Mouse (Mus musculus): Measurements from ENCODE around the gene Slc2a13. TPM values are rescaled to one million over a fixed set of nuclear protein-coding genes. Genes with fewer than 3 reads are reported as not detected.

Slc2a13 gene
- polyA plus RNA-seq, 1 experiment = 0.32 TPM

GRCm38 (mm10) chr15:91373203-91373584 is 199.9 kb downstream of the Slc2a13 start:
- Histone ChIP-seq H3K4me1 (ENCODE audit: control insufficient read depth, insufficient read depth, insufficient read length, low read length) (no peaks in the 10 kb centered on the region), H3K27ac (replicated peaks; ENCODE audit: low read depth, low read length) (no peak overlapping the region), H3K4me3 (ENCODE audit: insufficient read depth, low read depth, low read length) (no peak overlapping the region)

GRCm38 (mm10) chr15:91372464-91373202 is 200.4 kb downstream of the Slc2a13 start:
- no peaks in the 10 kb centered on the region for H3K4me1 ChIP-seq (ENCODE audit: control insufficient read depth, insufficient read depth, insufficient read length, low read length)
- H3K4me3 ChIP-seq (ENCODE audit: insufficient read depth, low read depth, low read length) = no peak overlapping the region
- no peak overlapping the region for H3K27ac ChIP-seq (replicated peaks; ENCODE audit: low read depth, low read length)

- H3K4me3 ChIP-seq (ENCODE audit: insufficient read depth, low read depth, low read length) = no peak overlapping the region
Measured at GRCm38 (mm10) chr15:91371859-91372394, 201.1 kb downstream of the Slc2a13 start.

DNA sequence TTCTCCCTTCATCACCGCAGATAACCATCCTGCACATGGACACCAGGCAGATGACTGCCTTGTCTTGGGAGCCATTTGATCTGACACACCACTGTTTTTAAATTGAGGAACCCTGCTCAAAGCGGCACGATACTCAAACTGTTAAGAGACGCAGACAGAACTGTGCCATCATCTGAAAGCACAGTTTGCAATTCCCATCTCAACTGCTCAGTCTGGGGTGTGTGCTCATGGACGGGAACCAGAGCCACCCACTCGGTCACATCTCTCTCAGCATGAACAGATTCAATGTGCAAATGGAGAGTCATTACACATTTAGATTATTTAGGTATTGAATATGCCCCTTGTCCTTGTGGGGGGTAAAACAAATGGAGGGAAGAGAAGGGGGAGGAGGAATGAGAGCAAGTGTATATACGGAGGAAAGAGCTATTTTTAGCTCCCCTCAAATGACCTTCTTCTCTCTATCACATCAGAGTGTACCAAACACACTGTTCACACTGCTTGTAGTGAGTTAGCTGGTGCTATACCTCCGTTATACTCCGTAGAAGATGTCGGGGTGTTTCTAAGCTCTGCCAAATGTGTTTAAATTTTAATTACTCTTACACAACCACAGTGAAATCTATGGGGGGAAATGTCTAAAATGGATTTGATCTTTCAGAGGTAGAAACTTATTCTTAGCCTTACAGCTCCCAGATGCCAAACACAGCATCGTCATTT is 203.2 kb downstream of the Slc2a13 start:
- H3K4me3 ChIP-seq (ENCODE audit: insufficient read depth, low read depth, low read length) = no peak overlapping the region
- H3K4me1 ChIP-seq (ENCODE audit: control insufficient read depth, insufficient read depth, insufficient read length, low read length) = no peaks in the 10 kb centered on the region
- no peak overlapping the region for H3K27ac ChIP-seq (replicated peaks; ENCODE audit: low read depth, low read length)

More at GRCm38 (mm10) chr15:91371859-91372394, 201.1 kb downstream of the Slc2a13 start:
- no peaks in the 10 kb centered on the region for H3K4me1 ChIP-seq (ENCODE audit: control insufficient read depth, insufficient read depth, insufficient read length, low read length)
- no peak overlapping the region for H3K27ac ChIP-seq (replicated peaks; ENCODE audit: low read depth, low read length)

DNA sequence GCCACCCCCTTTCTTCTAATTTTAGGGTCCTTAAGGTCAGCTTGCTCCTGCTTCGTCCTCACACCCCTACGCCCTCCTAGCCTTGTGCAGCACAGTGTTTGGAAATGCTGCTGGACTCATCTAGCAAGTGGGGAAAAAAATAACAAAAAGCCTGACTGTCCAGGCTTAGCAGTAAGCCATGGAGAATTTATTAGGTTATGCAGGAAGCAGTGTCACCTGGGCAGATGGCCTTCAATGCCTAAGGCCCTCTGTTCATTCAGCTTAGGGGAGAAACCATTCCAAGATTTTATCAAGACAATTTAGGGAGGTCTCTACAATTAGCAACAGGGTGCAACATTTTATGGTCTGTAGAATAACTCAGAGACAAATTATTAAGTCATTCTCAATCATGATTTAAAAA is 212.6 kb downstream of the Slc2a13 start:
- Histone ChIP-seq H3K4me3 (ENCODE audit: insufficient read depth, low read depth, low read length) (no peak overlapping the region), H3K27ac (replicated peaks; ENCODE audit: low read depth, low read length) (no peak overlapping the region)

GRCm38 (mm10) chr15:91351006-91351405 is 222.1 kb downstream of the Slc2a13 start:
- Histone ChIP-seq H3K4me3 (ENCODE audit: insufficient read depth, low read depth, low read length) (no peak overlapping the region), H3K27ac (replicated peaks; ENCODE audit: low read depth, low read length) (no peak overlapping the region), H3K4me1 (ENCODE audit: control insufficient read depth, insufficient read depth, insufficient read length, low read length) (no peaks in the 10 kb centered on the region)

More for the DNA sequence above, 212.6 kb downstream of the Slc2a13 start:
- H3K4me1 ChIP-seq (ENCODE audit: control insufficient read depth, insufficient read depth, insufficient read length, low read length) = no peaks in the 10 kb centered on the region

DNA sequence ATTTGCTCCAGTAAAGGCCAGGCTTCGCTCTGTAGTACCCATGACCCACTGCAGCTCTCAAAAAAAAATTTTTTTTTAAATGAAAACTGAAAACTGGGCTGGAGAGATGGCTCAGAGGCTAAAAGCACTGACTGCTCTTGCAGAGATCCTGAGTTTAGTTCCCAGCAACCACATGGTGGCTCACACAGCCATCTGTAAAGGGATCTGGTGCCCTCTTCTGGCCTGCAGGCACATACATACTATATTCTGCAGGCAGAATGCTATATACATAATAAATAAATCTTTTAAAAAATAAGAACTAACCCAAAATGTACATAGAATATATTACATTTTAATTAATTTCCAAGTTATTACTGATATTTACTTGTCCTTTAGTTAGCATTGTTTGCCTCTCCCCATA is 234.7 kb downstream of the Slc2a13 start:
- Histone ChIP-seq H3K4me1 (ENCODE audit: control insufficient read depth, insufficient read depth, insufficient read length, low read length) (no peaks in the 10 kb centered on the region), H3K27ac (replicated peaks; ENCODE audit: low read depth, low read length) (no peak overlapping the region), H3K4me3 (ENCODE audit: insufficient read depth, low read depth, low read length) (no peak overlapping the region)

- no peak overlapping the region for H3K4me3 ChIP-seq (ENCODE audit: insufficient read depth, low read depth, low read length)
- H3K4me1 ChIP-seq (ENCODE audit: control insufficient read depth, insufficient read depth, insufficient read length, low read length) = no peaks in the 10 kb centered on the region
- no peak overlapping the region for H3K27ac ChIP-seq (replicated peaks; ENCODE audit: low read depth, low read length)
Measured at GRCm38 (mm10) chr15:91334416-91334900, 238.6 kb downstream of the Slc2a13 start.

- Histone ChIP-seq H3K4me3 (ENCODE audit: insufficient read depth, low read depth, low read length) (no peak overlapping the region), H3K4me1 (ENCODE audit: control insufficient read depth, insufficient read depth, insufficient read length, low read length) (no peaks in the 10 kb centered on the region), H3K27ac (replicated peaks; ENCODE audit: low read depth, low read length) (no peak overlapping the region)
Measured at GRCm38 (mm10) chr15:91327748-91328147, 245.3 kb downstream of the Slc2a13 start.

GRCm38 (mm10) chr15:91327023-91327422 is 246.0 kb downstream of the Slc2a13 start:
- Histone ChIP-seq H3K4me1 (ENCODE audit: control insufficient read depth, insufficient read depth, insufficient read length, low read length) (no peaks in the 10 kb centered on the region), H3K4me3 (ENCODE audit: insufficient read depth, low read depth, low read length) (no peak overlapping the region), H3K27ac (replicated peaks; ENCODE audit: low read depth, low read length) (no peak overlapping the region)

DNA sequence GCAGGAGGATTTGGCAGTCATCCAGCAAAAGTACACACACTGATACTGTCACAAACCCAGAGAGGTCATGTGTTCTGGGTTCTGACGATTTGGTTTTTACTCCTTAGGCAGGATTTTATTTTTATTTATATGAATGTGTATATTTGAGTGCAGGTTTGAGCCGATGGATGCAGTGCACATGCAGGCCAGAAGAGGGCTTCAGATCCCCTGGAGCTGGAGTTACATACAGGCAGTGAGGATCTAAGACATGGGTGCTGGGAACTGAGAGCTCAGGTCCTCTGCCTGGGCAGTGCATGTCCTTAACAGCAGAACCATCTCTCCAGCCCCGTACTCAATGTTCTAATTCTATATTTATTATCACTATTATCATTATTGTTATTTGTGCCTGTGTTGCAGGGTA is 253.7 kb downstream of the Slc2a13 start:
- Histone ChIP-seq H3K4me3 (ENCODE audit: insufficient read depth, low read depth, low read length) (no peak overlapping the region), H3K27ac (replicated peaks; ENCODE audit: low read depth, low read length) (no peak overlapping the region), H3K4me1 (ENCODE audit: control insufficient read depth, insufficient read depth, insufficient read length, low read length) (peaks cover 4% of the 10 kb centered on the region; the same call in 1 of the 2 replicates)

DNA sequence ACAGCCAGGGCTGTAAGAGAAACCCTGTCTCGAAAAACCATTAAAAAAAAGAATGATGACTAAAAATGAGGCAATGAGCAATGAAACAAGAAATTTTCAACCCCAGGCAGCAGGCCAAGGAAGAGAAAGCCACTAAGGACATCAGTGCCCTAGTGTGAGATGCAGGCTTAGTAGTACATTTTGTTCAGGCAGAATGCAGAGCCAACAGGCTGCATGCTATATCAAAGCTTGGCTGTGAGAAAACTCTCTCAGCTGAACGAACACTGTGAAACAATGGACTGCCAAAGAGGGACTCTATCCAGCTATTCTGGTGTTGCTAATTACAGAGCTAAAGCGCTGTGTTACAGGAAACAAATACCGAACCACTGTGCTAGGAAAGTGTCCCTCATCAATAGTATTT is 256.1 kb downstream of the Slc2a13 start:
- Histone ChIP-seq H3K27ac (replicated peaks; ENCODE audit: low read depth, low read length) (no peak overlapping the region), H3K4me3 (ENCODE audit: insufficient read depth, low read depth, low read length) (no peak overlapping the region), H3K4me1 (ENCODE audit: control insufficient read depth, insufficient read depth, insufficient read length, low read length) (peaks cover 4% of the 10 kb centered on the region; the same call in 1 of the 2 replicates)

DNA sequence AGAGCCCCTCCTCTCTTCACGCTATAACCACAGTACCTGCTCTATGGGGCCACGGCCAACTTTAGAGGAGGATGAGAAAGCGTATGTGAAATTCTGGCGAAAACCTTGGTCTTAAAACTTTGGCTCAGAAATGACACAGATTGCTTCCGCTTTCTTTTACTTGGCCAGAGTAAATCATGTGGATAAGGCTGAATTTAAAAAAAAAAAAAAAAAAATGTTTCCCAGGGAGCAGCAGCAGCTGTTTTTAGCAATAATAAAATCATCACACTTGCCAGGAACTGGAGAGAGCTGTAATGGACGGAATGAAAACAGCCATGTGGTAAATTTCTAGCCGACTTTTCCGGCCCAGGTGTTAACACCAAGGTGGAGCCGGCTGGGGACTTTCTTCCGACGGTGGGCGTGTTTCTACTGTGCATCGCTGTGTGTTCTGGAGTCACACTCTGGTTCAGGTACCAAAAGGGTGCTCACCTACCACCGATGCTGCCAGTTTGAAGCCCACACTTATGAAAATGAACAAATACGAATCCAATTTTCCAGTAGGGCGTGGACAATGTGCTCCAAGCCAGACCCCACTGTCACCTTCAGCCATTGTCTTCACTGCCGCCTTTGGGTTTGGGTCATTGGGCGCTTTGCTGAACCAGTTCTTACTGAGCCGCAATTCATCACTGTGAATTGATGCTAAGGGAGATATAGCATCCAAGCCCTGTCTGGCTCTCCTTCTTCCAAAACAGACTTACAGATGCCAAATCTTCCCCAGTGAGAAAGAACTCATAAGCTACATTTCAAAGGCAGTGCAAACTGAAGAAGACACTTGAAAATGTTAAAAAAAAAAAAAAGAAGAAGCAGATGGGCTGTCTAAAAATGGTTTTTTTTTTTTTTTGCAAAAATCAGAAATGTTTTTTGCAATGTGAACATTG is 258.4 kb downstream of the Slc2a13 start:
- Histone ChIP-seq H3K4me3 (ENCODE audit: insufficient read depth, low read depth, low read length) (no peak overlapping the region), H3K27ac (replicated peaks; ENCODE audit: low read depth, low read length) (no peak overlapping the region), H3K4me1 (ENCODE audit: control insufficient read depth, insufficient read depth, insufficient read length, low read length) (peaks cover 4% of the 10 kb centered on the region; the same call in 1 of the 2 replicates)

- Histone ChIP-seq H3K4me1 (ENCODE audit: control insufficient read depth, insufficient read depth, insufficient read length, low read length) (no peaks in the 10 kb centered on the region), H3K27ac (replicated peaks; ENCODE audit: low read depth, low read length) (no peak overlapping the region), H3K4me3 (ENCODE audit: insufficient read depth, low read depth, low read length) (no peak overlapping the region)
Measured at GRCm38 (mm10) chr15:91304296-91304852, 268.7 kb downstream of the Slc2a13 start.

Data from brown adipose tissue, adult 24 weeks (tissue).